Mouse (Mus musculus): ENCODE measurements at regions not wholly inside any gene's neighbourhood (a gene's known extent, or its start where the extent isn't known, plus 50 kb on each side); places are given as distances from the start of the nearest gene placed in this dataset.
A peak's percentile ranks its signal among the peaks of the same experiment; 100 is the strongest.

DNA sequence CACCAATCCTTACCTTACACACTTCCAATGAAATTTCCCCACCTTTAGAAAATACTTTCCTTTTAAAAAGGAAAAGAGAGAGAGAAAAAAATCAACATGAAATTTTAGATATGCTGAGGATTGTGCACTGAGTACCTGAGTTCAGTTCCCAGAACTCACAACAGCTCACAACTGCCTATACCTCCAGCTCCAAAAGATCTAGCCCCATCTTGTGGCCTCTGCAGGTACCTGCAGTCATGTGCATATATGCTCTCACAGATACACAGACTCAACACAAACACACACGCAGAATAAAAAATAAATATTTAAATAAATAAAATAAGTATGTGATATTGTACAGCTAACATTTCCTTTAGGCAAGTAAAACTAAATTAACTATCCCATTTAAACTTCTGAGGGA, 260.3 kb upstream of the Zwint start:
- Histone ChIP-seq H3K4me1 (ENCODE audit: control insufficient read depth in 2 of 2, insufficient read depth in 2 of 2, low read length in 2 of 2, poor library complexity in 1 of 2) (no peaks in the 10 kb centered on the region), H3K36me3 (ENCODE audit: control insufficient read depth, insufficient read depth, low read length, poor library complexity, severe bottlenecking) (no peaks in the 10 kb centered on the region), H3K9ac (ENCODE audit: insufficient read depth, low read depth, low read length, poor library complexity, severe bottlenecking) (no peak overlapping the region), H3K27ac (ENCODE audit: insufficient read depth, low read depth, low read length, poor library complexity, severe bottlenecking) (no peak overlapping the region), H3K9me3 (ENCODE audit: control insufficient read depth, insufficient read depth, low read depth, low read length) (no peaks in the 10 kb centered on the region), H3K4me3 (ENCODE audit: insufficient read depth in 1 of 2, low read depth in 1 of 2, low read length in 2 of 2, poor library complexity in 1 of 2, severe bottlenecking in 1 of 2) (no peak overlapping the region)
- TF ChIP-seq CHD2 (IDR thresholded peaks at IDR 0.05; ENCODE audit: low read depth, low read length), result no peak
- 0 out of 2 replicates have a peak, but pooled peaks have one; percentile 7 for TF ChIP-seq ZC3H11A (IDR thresholded peaks at IDR 0.05; ENCODE audit: borderline replicate concordance, low read depth, low read length)
- in situ Hi-C loops (cut with MboI; ENCODE audit: low sequenced_read_pairs in 2 of 2, unreplicated experiment in 2 of 2), result loop anchor here in 1 of 2 experiments (25.0 kb wide), 1 partner anchor 907 kb away; no protein-coding TSS in a partner anchor
- DNase-seq (ENCODE audit: low read depth, low spot score), result peak; percentile 7

DNA sequence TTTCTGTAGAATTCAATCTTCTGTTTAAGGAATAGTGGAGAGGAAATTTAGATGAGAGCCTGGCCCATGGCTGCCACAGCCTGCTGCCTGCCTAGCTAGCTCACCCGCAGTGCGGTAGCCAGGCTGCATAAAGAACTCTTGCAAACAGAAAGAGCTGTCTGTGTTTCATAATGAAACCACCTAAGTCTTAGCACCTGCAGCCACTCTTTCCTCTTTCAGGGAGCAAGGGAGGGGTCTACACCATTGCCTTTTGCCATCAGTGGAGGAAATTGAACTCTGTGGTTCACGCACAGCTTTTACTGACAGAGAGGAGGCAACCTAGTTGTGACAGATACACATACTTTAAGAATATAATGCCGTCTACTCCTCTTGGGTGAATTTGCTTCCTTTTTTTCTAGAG, 251.4 kb upstream of the Zwint start:
- H3K4me1 ChIP-seq (ENCODE audit: control insufficient read depth in 2 of 2, insufficient read depth in 2 of 2, low read length in 2 of 2, poor library complexity in 1 of 2), result no peaks in the 10 kb centered on the region
- no peaks in the 10 kb centered on the region for H3K9me3 ChIP-seq (ENCODE audit: control insufficient read depth, insufficient read depth, low read depth, low read length)
- H3K4me3 ChIP-seq (ENCODE audit: insufficient read depth in 1 of 2, low read depth in 1 of 2, low read length in 2 of 2, poor library complexity in 1 of 2, severe bottlenecking in 1 of 2), result no peak overlapping the region
- H3K36me3 ChIP-seq (ENCODE audit: control insufficient read depth, insufficient read depth, low read length, poor library complexity, severe bottlenecking), result no peaks in the 10 kb centered on the region
- TF ChIP-seq CHD2 (IDR thresholded peaks at IDR 0.05; ENCODE audit: low read depth, low read length) (no peak), MAFK (IDR thresholded peaks at IDR 0.05; ENCODE audit: insufficient read depth, low read depth, low read length) (no peak), ZC3H11A (IDR thresholded peaks at IDR 0.05; ENCODE audit: borderline replicate concordance, low read depth, low read length) (no peak), HCFC1 (IDR thresholded peaks at IDR 0.05; ENCODE audit: borderline replicate concordance, insufficient read depth, low read length) (no peak), ZNF384 (IDR thresholded peaks at IDR 0.05; ENCODE audit: low read depth, low read length) (no peak)
- H3K27ac ChIP-seq (ENCODE audit: insufficient read depth, low read depth, low read length, poor library complexity, severe bottlenecking), result no peak overlapping the region
- in situ Hi-C loops (cut with MboI; ENCODE audit: low sequenced_read_pairs in 2 of 2, unreplicated experiment in 2 of 2), result no loop called here
- no peak overlapping the region for H3K9ac ChIP-seq (ENCODE audit: insufficient read depth, low read depth, low read length, poor library complexity, severe bottlenecking)
- no peak for DNase-seq (ENCODE audit: low read depth, low spot score)

DNA sequence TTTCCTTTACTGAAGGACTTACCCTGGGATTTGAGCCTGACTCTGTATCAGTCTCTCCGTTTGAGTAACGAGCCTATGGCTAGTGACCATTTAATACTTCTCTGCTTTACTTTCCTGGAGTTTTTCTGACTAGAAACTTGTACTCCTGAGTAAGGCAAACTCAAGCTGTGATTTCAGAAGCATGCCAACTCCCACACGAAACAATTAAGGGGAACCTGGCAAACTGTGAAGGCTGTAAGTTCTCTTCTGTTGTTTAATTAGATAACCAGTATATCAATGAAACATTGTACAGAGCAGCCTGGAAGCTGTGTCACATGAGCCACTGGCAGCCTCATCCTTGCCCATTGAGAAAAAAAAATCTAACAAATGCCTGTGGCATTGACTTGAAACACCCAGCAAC, 244.3 kb upstream of the Zwint start:
- no peak for DNase-seq (ENCODE audit: low read depth, low spot score)
- H3K4me1 ChIP-seq (ENCODE audit: control insufficient read depth in 2 of 2, insufficient read depth in 2 of 2, low read length in 2 of 2, poor library complexity in 1 of 2), result no peaks in the 10 kb centered on the region
- TF ChIP-seq ZNF384 (IDR thresholded peaks at IDR 0.05; ENCODE audit: low read depth, low read length) (no peak), ZC3H11A (IDR thresholded peaks at IDR 0.05; ENCODE audit: borderline replicate concordance, low read depth, low read length) (no peak), HCFC1 (IDR thresholded peaks at IDR 0.05; ENCODE audit: borderline replicate concordance, insufficient read depth, low read length) (no peak), CHD2 (IDR thresholded peaks at IDR 0.05; ENCODE audit: low read depth, low read length) (no peak), MAFK (IDR thresholded peaks at IDR 0.05; ENCODE audit: insufficient read depth, low read depth, low read length) (no peak)
- H3K27ac ChIP-seq (ENCODE audit: insufficient read depth, low read depth, low read length, poor library complexity, severe bottlenecking), result no peak overlapping the region
- H3K9me3 ChIP-seq (ENCODE audit: control insufficient read depth, insufficient read depth, low read depth, low read length), result no peaks in the 10 kb centered on the region
- H3K9ac ChIP-seq (ENCODE audit: insufficient read depth, low read depth, low read length, poor library complexity, severe bottlenecking), result no peak overlapping the region
- in situ Hi-C loops (cut with MboI; ENCODE audit: low sequenced_read_pairs in 2 of 2, unreplicated experiment in 2 of 2), result no loop called here
- H3K4me3 ChIP-seq (ENCODE audit: insufficient read depth in 1 of 2, low read depth in 1 of 2, low read length in 2 of 2, poor library complexity in 1 of 2, severe bottlenecking in 1 of 2), result no peak overlapping the region
- H3K36me3 ChIP-seq (ENCODE audit: control insufficient read depth, insufficient read depth, low read length, poor library complexity, severe bottlenecking), result no peaks in the 10 kb centered on the region

DNA sequence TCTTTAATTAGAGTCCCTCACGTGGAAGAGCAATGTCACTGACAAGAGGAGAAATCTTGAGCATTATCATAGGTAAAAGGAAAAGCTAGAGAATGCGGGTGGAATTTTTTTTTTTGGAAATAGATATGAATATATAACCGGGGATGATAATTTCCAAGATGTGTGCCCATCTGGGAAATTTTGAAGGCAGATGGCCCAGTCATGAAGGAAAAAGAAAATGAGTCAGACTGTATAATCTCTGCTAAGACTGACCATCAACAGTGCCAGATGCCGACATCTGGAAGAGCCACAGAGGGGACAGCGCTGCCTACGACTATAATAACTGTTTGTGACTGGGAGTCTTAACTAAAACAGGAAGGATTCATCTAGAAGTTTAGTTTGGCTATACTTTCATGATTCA, 243.0 kb upstream of the Zwint start:
- H3K36me3 ChIP-seq (ENCODE audit: control insufficient read depth, insufficient read depth, low read length, poor library complexity, severe bottlenecking), result no peaks in the 10 kb centered on the region
- in situ Hi-C loops (cut with MboI; ENCODE audit: low sequenced_read_pairs in 2 of 2, unreplicated experiment in 2 of 2), result no loop called here
- no peak overlapping the region for H3K9ac ChIP-seq (ENCODE audit: insufficient read depth, low read depth, low read length, poor library complexity, severe bottlenecking)
- H3K9me3 ChIP-seq (ENCODE audit: control insufficient read depth, insufficient read depth, low read depth, low read length), result no peaks in the 10 kb centered on the region
- H3K27ac ChIP-seq (ENCODE audit: insufficient read depth, low read depth, low read length, poor library complexity, severe bottlenecking), result no peak overlapping the region
- no peak for DNase-seq (ENCODE audit: low read depth, low spot score)
- TF ChIP-seq MAFK (IDR thresholded peaks at IDR 0.05; ENCODE audit: insufficient read depth, low read depth, low read length), result no peak
- TF ChIP-seq ZNF384 (IDR thresholded peaks at IDR 0.05; ENCODE audit: low read depth, low read length), result no peak
- no peak for TF ChIP-seq ZC3H11A (IDR thresholded peaks at IDR 0.05; ENCODE audit: borderline replicate concordance, low read depth, low read length)
- TF ChIP-seq HCFC1 (IDR thresholded peaks at IDR 0.05; ENCODE audit: borderline replicate concordance, insufficient read depth, low read length), result no peak
- no peak for TF ChIP-seq CHD2 (IDR thresholded peaks at IDR 0.05; ENCODE audit: low read depth, low read length)
- no peak overlapping the region for H3K4me3 ChIP-seq (ENCODE audit: insufficient read depth in 1 of 2, low read depth in 1 of 2, low read length in 2 of 2, poor library complexity in 1 of 2, severe bottlenecking in 1 of 2)
- H3K4me1 ChIP-seq (ENCODE audit: control insufficient read depth in 2 of 2, insufficient read depth in 2 of 2, low read length in 2 of 2, poor library complexity in 1 of 2), result no peaks in the 10 kb centered on the region

DNA sequence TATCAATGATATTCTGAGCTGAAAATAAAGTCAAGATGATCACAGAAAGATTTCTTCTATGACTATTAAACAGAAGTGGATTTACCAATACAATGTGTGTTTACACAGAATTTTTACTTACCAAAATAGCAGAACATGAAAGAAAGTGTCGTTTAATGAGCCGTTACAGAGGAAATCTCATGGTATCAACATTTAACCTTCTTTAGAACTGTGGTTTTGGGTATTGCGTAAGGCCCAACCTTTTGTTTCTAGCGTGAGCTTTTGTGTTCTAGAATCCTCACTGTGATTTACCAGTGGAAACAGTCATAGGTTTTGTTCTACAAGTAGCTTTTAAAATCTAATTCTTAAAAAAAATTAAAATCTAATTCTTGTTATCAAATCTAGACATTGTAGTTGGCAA, 200.0 kb upstream of the Zwint start:
- H3K9ac ChIP-seq (ENCODE audit: insufficient read depth, low read depth, low read length, poor library complexity, severe bottlenecking), result no peak overlapping the region
- TF ChIP-seq CHD2 (IDR thresholded peaks at IDR 0.05; ENCODE audit: low read depth, low read length), result no peak
- TF ChIP-seq HCFC1 (IDR thresholded peaks at IDR 0.05; ENCODE audit: borderline replicate concordance, insufficient read depth, low read length), result no peak
- H3K4me1 ChIP-seq (ENCODE audit: control insufficient read depth in 2 of 2, insufficient read depth in 2 of 2, low read length in 2 of 2, poor library complexity in 1 of 2), result no peaks in the 10 kb centered on the region
- no peak for DNase-seq (ENCODE audit: low read depth, low spot score)
- in situ Hi-C loops (cut with MboI; ENCODE audit: low sequenced_read_pairs in 2 of 2, unreplicated experiment in 2 of 2), result no loop called here
- H3K36me3 ChIP-seq (ENCODE audit: control insufficient read depth, insufficient read depth, low read length, poor library complexity, severe bottlenecking), result no peaks in the 10 kb centered on the region
- H3K9me3 ChIP-seq (ENCODE audit: control insufficient read depth, insufficient read depth, low read depth, low read length), result no peaks in the 10 kb centered on the region
- H3K4me3 ChIP-seq (ENCODE audit: insufficient read depth in 1 of 2, low read depth in 1 of 2, low read length in 2 of 2, poor library complexity in 1 of 2, severe bottlenecking in 1 of 2), result no peak overlapping the region
- H3K27ac ChIP-seq (ENCODE audit: insufficient read depth, low read depth, low read length, poor library complexity, severe bottlenecking), result no peak overlapping the region
